Mouse (Mus musculus): ENCODE measurements at regions not wholly inside any gene's neighbourhood (a gene's known extent, or its start where the extent isn't known, plus 50 kb on each side); places are given as distances from the start of the nearest gene placed in this dataset.
"Not testable (repeated sequence)": the region's sequence is repeated elsewhere in the genome, so short reads cannot be mapped to it uniquely, and the experiment has no call there.

GRCm38 (mm10) chr1:35212111-35212891 is 362.5 kb downstream of the Plekhb2 start:
- TF ChIP-seq CEBPB (IDR thresholded peaks at IDR 0.05; ENCODE audit: low read depth) (no peak), MYOG (IDR thresholded peaks at IDR 0.05; ENCODE audit: control insufficient read depth, extremely low read depth, insufficient read length) (no peak), FOSL1 (IDR thresholded peaks at IDR 0.05; ENCODE audit: insufficient read depth, low read length, poor library complexity, severe bottlenecking) (no peak), MYOD1 (IDR thresholded peaks at IDR 0.05; ENCODE audit: control insufficient read depth, insufficient read length, low read depth) (no peak), CTCF (IDR thresholded peaks at IDR 0.05; ENCODE audit: control insufficient read depth, insufficient read depth, insufficient read length) (no peak), MAX (IDR thresholded peaks at IDR 0.05) (no peak), USF1 (IDR thresholded peaks at IDR 0.05; ENCODE audit: low read depth) (no peak)
- Histone ChIP-seq H3K4me3 (ENCODE audit: insufficient read depth, poor library complexity, severe bottlenecking) (no peak overlapping the region), H3ac (ENCODE audit: control insufficient read depth, insufficient read length, low read depth) (no peak overlapping the region), H3K36me3 (ENCODE audit: control insufficient read depth, insufficient read depth) (no peaks in the 10 kb centered on the region), H3K27me3 (ENCODE audit: control insufficient read depth, insufficient read depth, insufficient read length) (no peaks in the 10 kb centered on the region), H3K79me3 (ENCODE audit: low read depth) (no peaks in the 10 kb centered on the region), H3K79me2 (ENCODE audit: control insufficient read depth, insufficient read depth) (no peaks in the 10 kb centered on the region)

- Histone ChIP-seq H3K27me3 (ENCODE audit: control insufficient read depth, insufficient read depth, insufficient read length) (no peaks in the 10 kb centered on the region), H3K36me3 (ENCODE audit: control insufficient read depth, insufficient read depth) (no peaks in the 10 kb centered on the region), H3K79me2 (ENCODE audit: control insufficient read depth, insufficient read depth) (no peaks in the 10 kb centered on the region), H3K4me3 (ENCODE audit: insufficient read depth, poor library complexity, severe bottlenecking) (no peak overlapping the region), H3K79me3 (ENCODE audit: low read depth) (no peaks in the 10 kb centered on the region), H3ac (ENCODE audit: control insufficient read depth, insufficient read length, low read depth) (no peak overlapping the region)
- TF ChIP-seq FOSL1 (IDR thresholded peaks at IDR 0.05; ENCODE audit: insufficient read depth, low read length, poor library complexity, severe bottlenecking) (no peak), CEBPB (IDR thresholded peaks at IDR 0.05; ENCODE audit: low read depth) (no peak), USF1 (IDR thresholded peaks at IDR 0.05; ENCODE audit: low read depth) (no peak), MAX (IDR thresholded peaks at IDR 0.05) (no peak), CTCF (IDR thresholded peaks at IDR 0.05; ENCODE audit: control insufficient read depth, insufficient read depth, insufficient read length) (no peak), MYOG (IDR thresholded peaks at IDR 0.05; ENCODE audit: control insufficient read depth, extremely low read depth, insufficient read length) (no peak), MYOD1 (IDR thresholded peaks at IDR 0.05; ENCODE audit: control insufficient read depth, insufficient read length, low read depth) (no peak)
These were observed 364.1 kb downstream of the Plekhb2 start for GRCm38 (mm10) chr1:35213875-35214274.

GRCm38 (mm10) chr1:35216411-35216810 is 366.6 kb downstream of the Plekhb2 start:
- Histone ChIP-seq H3K36me3 (ENCODE audit: control insufficient read depth, insufficient read depth) (no peaks in the 10 kb centered on the region), H3K27me3 (ENCODE audit: control insufficient read depth, insufficient read depth, insufficient read length) (no peaks in the 10 kb centered on the region), H3ac (ENCODE audit: control insufficient read depth, insufficient read length, low read depth) (no peak overlapping the region), H3K79me3 (ENCODE audit: low read depth) (no peaks in the 10 kb centered on the region), H3K4me3 (ENCODE audit: insufficient read depth, poor library complexity, severe bottlenecking) (no peak overlapping the region), H3K79me2 (ENCODE audit: control insufficient read depth, insufficient read depth) (no peaks in the 10 kb centered on the region)
- no peak for TF ChIP-seq MYOG (IDR thresholded peaks at IDR 0.05; ENCODE audit: control insufficient read depth, extremely low read depth, insufficient read length)
- TF ChIP-seq MAX (IDR thresholded peaks at IDR 0.05) = no peak
- TF ChIP-seq MYOD1 (IDR thresholded peaks at IDR 0.05; ENCODE audit: control insufficient read depth, insufficient read length, low read depth) = no peak
- no peak for TF ChIP-seq USF1 (IDR thresholded peaks at IDR 0.05; ENCODE audit: low read depth)
- TF ChIP-seq CEBPB (IDR thresholded peaks at IDR 0.05; ENCODE audit: low read depth) = no peak
- no peak for TF ChIP-seq CTCF (IDR thresholded peaks at IDR 0.05; ENCODE audit: control insufficient read depth, insufficient read depth, insufficient read length)
- no peak for TF ChIP-seq FOSL1 (IDR thresholded peaks at IDR 0.05; ENCODE audit: insufficient read depth, low read length, poor library complexity, severe bottlenecking)

- H3K36me3 ChIP-seq (ENCODE audit: control insufficient read depth, insufficient read depth); H3K27me3 ChIP-seq (ENCODE audit: control insufficient read depth, insufficient read depth, insufficient read length); H3K79me2 ChIP-seq (ENCODE audit: control insufficient read depth, insufficient read depth); H3K4me3 ChIP-seq (ENCODE audit: insufficient read depth, poor library complexity, severe bottlenecking); H3K79me3 ChIP-seq (ENCODE audit: low read depth); H3ac ChIP-seq (ENCODE audit: control insufficient read depth, insufficient read length, low read depth): not testable (repeated sequence)
These were observed 370.4 kb downstream of the Plekhb2 start for GRCm38 (mm10) chr1:35220215-35220614.

- Histone ChIP-seq H3K79me2 (ENCODE audit: control insufficient read depth, insufficient read depth) (no peaks in the 10 kb centered on the region), H3ac (ENCODE audit: control insufficient read depth, insufficient read length, low read depth) (no peak overlapping the region), H3K36me3 (ENCODE audit: control insufficient read depth, insufficient read depth) (no peaks in the 10 kb centered on the region), H3K27me3 (ENCODE audit: control insufficient read depth, insufficient read depth, insufficient read length) (no peaks in the 10 kb centered on the region), H3K4me3 (ENCODE audit: insufficient read depth, poor library complexity, severe bottlenecking) (no peak overlapping the region), H3K79me3 (ENCODE audit: low read depth) (no peaks in the 10 kb centered on the region)
- TF ChIP-seq MYOG (IDR thresholded peaks at IDR 0.05; ENCODE audit: control insufficient read depth, extremely low read depth, insufficient read length) (no peak), USF1 (IDR thresholded peaks at IDR 0.05; ENCODE audit: low read depth) (no peak), CTCF (IDR thresholded peaks at IDR 0.05; ENCODE audit: control insufficient read depth, insufficient read depth, insufficient read length) (no peak), CEBPB (IDR thresholded peaks at IDR 0.05; ENCODE audit: low read depth) (no peak), FOSL1 (IDR thresholded peaks at IDR 0.05; ENCODE audit: insufficient read depth, low read length, poor library complexity, severe bottlenecking) (no peak), MAX (IDR thresholded peaks at IDR 0.05) (no peak), MYOD1 (IDR thresholded peaks at IDR 0.05; ENCODE audit: control insufficient read depth, insufficient read length, low read depth) (no peak)
These were observed 371.0 kb downstream of the Plekhb2 start for GRCm38 (mm10) chr1:35220751-35221150.

- Histone ChIP-seq H3K36me3 (ENCODE audit: control insufficient read depth, insufficient read depth) (no peaks in the 10 kb centered on the region), H3ac (ENCODE audit: control insufficient read depth, insufficient read length, low read depth) (no peak overlapping the region), H3K79me2 (ENCODE audit: control insufficient read depth, insufficient read depth) (no peaks in the 10 kb centered on the region), H3K79me3 (ENCODE audit: low read depth) (no peaks in the 10 kb centered on the region), H3K4me3 (ENCODE audit: insufficient read depth, poor library complexity, severe bottlenecking) (no peak overlapping the region), H3K27me3 (ENCODE audit: control insufficient read depth, insufficient read depth, insufficient read length) (no peaks in the 10 kb centered on the region)
- TF ChIP-seq USF1 (IDR thresholded peaks at IDR 0.05; ENCODE audit: low read depth) (no peak), MAX (IDR thresholded peaks at IDR 0.05) (no peak), CTCF (IDR thresholded peaks at IDR 0.05; ENCODE audit: control insufficient read depth, insufficient read depth, insufficient read length) (no peak), MYOD1 (IDR thresholded peaks at IDR 0.05; ENCODE audit: control insufficient read depth, insufficient read length, low read depth) (no peak), CEBPB (IDR thresholded peaks at IDR 0.05; ENCODE audit: low read depth) (no peak), FOSL1 (IDR thresholded peaks at IDR 0.05; ENCODE audit: insufficient read depth, low read length, poor library complexity, severe bottlenecking) (no peak), MYOG (IDR thresholded peaks at IDR 0.05; ENCODE audit: control insufficient read depth, extremely low read depth, insufficient read length) (no peak)
These were observed 382.8 kb downstream of the Plekhb2 start for GRCm38 (mm10) chr1:35232592-35232991.

Measured in C2C12 (cell line).